Mouse (Mus musculus) limb, embryonic 14.5 days (tissue): ENCODE data around the gene Gm20388. TPM values are rescaled to one million over a fixed set of nuclear protein-coding genes. Genes with fewer than 3 reads are reported as not detected.

Experiments used
- ATAC-seq: fragments of 200-750 bp; cut with Nextera tagmentation; 2 replicates; pipeline ENCODE4 v1.8.0; 2017; ENCODE audit warnings: low read depth, moderate number of reproducible peaks, moderate TSS enrichment; ENCODE audit not compliant: low FRiP score
- DNase-seq: peaks from one replicate; pipeline ENCODE4 v3.0.0-alpha.2; 2015; ENCODE audit warnings: low spot score
- H3K27ac ChIP-seq: fragments of 300-500 bp; sonication (generic); replicated peaks from 2 replicates; pipeline ENCODE4 v1.5.1; 2014; ENCODE audit warnings: low read depth, mild to moderate bottlenecking, low read length, moderate library complexity, mixed read lengths
- H3K27me3 ChIP-seq: fragments of 300-500 bp; sonication (generic); 2 replicates; pipeline ENCODE4 v1.6.1; 2014; ENCODE audit warnings: low read length, mixed read lengths; ENCODE audit not compliant: control insufficient read depth, insufficient read depth
- H3K36me3 ChIP-seq: fragments of 300-500 bp; sonication (generic); 2 replicates; pipeline ENCODE4 v1.6.1; 2014; ENCODE audit warnings: mild to moderate bottlenecking, low read length, moderate library complexity, mixed read lengths; ENCODE audit not compliant: control insufficient read depth, insufficient read depth
- H3K4me1 ChIP-seq: fragments of 300-500 bp; sonication (generic); 2 replicates; pipeline ENCODE4 v1.6.1; 2014; ENCODE audit warnings: antibody characterized with exemption, low read length, mixed read lengths; ENCODE audit not compliant: control insufficient read depth, insufficient read depth
- H3K4me2 ChIP-seq: fragments of 300-500 bp; sonication (generic); replicated peaks from 2 replicates; pipeline ENCODE4 v1.6.1; 2014; ENCODE audit warnings: low read depth, mild to moderate bottlenecking, low read length, moderate library complexity; ENCODE audit not compliant: severe bottlenecking
- H3K4me3 ChIP-seq: fragments of 300-500 bp; sonication (generic); replicated peaks from 2 replicates; pipeline ENCODE4 v1.5.1; 2014; ENCODE audit warnings: low read length
- H3K9ac ChIP-seq: fragments of 300-500 bp; sonication (generic); 2 replicates; pipeline ENCODE4 v1.6.1; 2014; ENCODE audit warnings: mild to moderate bottlenecking, low read depth, low read length, moderate library complexity; ENCODE audit not compliant: severe bottlenecking
- H3K9me3 ChIP-seq: fragments of 300-500 bp; sonication (generic); 2 replicates; pipeline ENCODE4 v1.6.1; 2016; ENCODE audit warnings: low read length; ENCODE audit not compliant: control insufficient read depth
- POLR2A ChIP-seq: fragments of 200-500 bp; IDR thresholded peaks from 2 replicates; pipeline ENCODE4 v1.8.0; 2012; ENCODE audit warnings: inconsistent platforms, mild to moderate bottlenecking, moderate library complexity, borderline replicate concordance; ENCODE audit not compliant: insufficient read depth, insufficient read length; ENCODE audit errors: extremely low read depth
- WGBS: fragments of 180-500 bp; shearing (Covaris S2); extraction: QIAGEN DNeasy Blood & Tissue Kit; methylation state at CpG from one replicate; pipeline ENCODE4 v1.1.7; 2014; 5-methylcytosine and 5-hydroxymethylcytosine counted together
- polyA plus RNA-seq, 2 experiments: library from polyadenylated mRNA; depleted of rRNA in 1 of 2; stranded (reverse) in 1 of 2; unstranded in 1 of 2; fragments of >200 nt; fragmentation: Nextera tagmentation in 1 of 2; extraction: Ambion mirVana in 1 of 2; gene quantifications; 2 replicates each; pipeline versions ENCODE4 v1.2.1 to v1.2.3; 2012 to 2014

Gm20388 gene
- polyA plus RNA-seq, 2 experiments = 1.9 to 49.9 TPM

DNA sequence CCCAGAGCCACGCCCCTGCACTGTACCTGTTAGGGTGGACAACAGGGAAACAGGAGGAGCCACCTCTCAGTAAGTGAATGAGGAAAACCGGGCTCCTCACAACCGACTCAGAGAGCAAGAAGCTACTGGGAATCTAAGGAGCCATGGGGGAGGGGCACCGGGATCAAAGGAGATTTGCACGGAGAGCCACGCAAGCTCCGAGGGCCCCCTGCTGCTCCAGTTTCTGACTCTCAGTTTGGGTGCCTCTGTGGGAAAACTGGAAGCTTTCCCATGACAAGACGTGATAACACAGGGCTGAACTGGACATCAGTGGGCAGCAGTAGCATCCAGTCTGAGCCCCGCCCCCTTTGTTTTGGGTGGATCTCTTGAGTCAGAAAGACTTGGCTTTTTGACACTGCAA is 1489.9 kb downstream of the Gm20388 start:
- ATAC-seq (no peak), DNase-seq (no peak)
- peaks cover 20% of the 10 kb centered on the region for H3K4me1 ChIP-seq
- peaks cover 20% of the 10 kb centered on the region; the same call in 1 of the 2 replicates for H3K27me3 ChIP-seq
- no peaks in the 10 kb centered on the region for H3K9me3 ChIP-seq
- no peak overlapping the region for H3K4me3 ChIP-seq
- no peaks in the 10 kb centered on the region for H3K36me3 ChIP-seq
- H3K27ac ChIP-seq = no peak overlapping the region
- 28% methylated on average over 9 of the region's 9 CpGs for WGBS
- no peak for TF ChIP-seq POLR2A
- H3K9ac ChIP-seq = no peak overlapping the region
- H3K4me2 ChIP-seq = no peak overlapping the region

DNA sequence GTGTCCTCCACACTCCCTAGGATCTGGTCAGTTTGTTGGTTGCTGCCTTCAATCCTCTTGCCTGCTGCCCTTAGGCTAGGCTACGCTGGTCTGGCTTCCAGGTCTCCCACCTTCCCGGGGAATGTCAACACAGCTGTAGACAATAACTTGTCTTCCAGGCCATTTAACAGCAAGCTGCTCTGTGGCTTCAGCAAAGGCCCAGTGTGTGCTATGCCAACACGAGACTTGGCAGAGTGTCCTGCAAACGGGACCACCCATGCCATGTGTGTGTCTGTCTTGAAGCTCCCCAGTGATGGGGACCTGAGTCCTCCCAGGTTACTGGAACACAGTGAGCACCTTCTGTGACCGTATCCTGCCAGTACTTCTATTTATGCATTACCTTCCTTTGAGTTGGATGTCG is 1493.2 kb downstream of the Gm20388 start:
- H3K9me3 ChIP-seq = no peaks in the 10 kb centered on the region
- no peak for DNase-seq
- H3K36me3 ChIP-seq = no peaks in the 10 kb centered on the region
- no peaks in the 10 kb centered on the region for H3K4me1 ChIP-seq
- TF ChIP-seq POLR2A = no peak
- no peaks in the 10 kb centered on the region for H3K27me3 ChIP-seq
- no peak overlapping the region for H3K4me3 ChIP-seq
- ATAC-seq = no peak
- WGBS = 82% methylated on average over 6 of the region's 6 CpGs
- H3K9ac ChIP-seq = no peak overlapping the region
- no peak overlapping the region for H3K4me2 ChIP-seq
- H3K27ac ChIP-seq = no peak overlapping the region

DNA sequence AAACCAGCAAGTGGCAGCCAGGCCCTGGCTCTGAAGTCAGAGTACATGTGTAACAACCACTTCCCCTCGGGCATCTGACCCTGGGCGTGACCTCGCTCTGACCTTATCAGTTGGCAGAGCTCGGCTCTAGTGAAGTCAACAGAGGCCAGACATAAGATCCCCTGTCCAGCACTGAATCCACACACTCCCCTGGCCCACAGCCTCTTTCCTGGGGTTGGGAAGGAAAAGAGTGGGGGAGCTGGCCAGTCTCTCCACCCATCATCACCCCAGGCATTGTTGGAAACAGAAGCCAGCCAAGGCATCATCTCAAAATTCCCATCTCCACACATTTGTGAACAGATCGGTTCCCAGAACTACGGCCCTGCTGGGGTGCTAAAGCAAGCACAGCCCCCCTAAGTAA is 1507.4 kb downstream of the Gm20388 start:
- DNase-seq (no peak), ATAC-seq (no peak)
- Histone ChIP-seq H3K4me3 (no peak overlapping the region), H3K27me3 (no peaks in the 10 kb centered on the region), H3K4me2 (no peak overlapping the region), H3K36me3 (no peaks in the 10 kb centered on the region), H3K4me1 (peaks cover 5% of the 10 kb centered on the region; the same call in 1 of the 2 replicates), H3K9ac (no peak overlapping the region), H3K9me3 (no peaks in the 10 kb centered on the region), H3K27ac (no peak overlapping the region)
- 39% methylated on average over 6 of the region's 6 CpGs for WGBS
- TF ChIP-seq POLR2A = no peak

DNA sequence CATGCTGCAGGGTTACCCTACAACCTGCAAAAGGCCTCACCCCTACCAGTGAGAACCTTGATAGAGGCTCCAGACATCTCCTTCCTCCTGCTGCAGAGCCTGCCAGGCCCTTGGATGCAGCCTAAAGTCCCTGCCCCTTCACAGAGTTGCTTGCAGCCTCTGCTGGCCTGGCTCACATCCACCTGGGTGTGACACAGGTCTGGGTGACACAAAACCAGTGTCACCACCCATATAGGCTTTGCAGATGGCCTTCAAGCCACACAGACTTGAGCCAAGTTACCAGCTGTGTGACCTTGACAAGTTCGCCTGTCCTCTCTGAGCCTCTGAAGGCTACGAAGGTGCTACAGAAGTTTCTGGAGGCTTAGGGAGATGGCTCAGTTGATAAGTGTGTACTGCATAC is 1508.9 kb downstream of the Gm20388 start:
- 78% methylated on average over 2 of the region's 2 CpGs for WGBS
- Histone ChIP-seq H3K9ac (no peak overlapping the region), H3K27me3 (no peaks in the 10 kb centered on the region), H3K27ac (no peak overlapping the region), H3K4me2 (no peak overlapping the region), H3K9me3 (no peaks in the 10 kb centered on the region), H3K4me3 (no peak overlapping the region), H3K36me3 (no peaks in the 10 kb centered on the region), H3K4me1 (peaks cover 8% of the 10 kb centered on the region; the same call in 1 of the 2 replicates)
- ATAC-seq (no peak), DNase-seq (no peak)
- no peak for TF ChIP-seq POLR2A

DNA sequence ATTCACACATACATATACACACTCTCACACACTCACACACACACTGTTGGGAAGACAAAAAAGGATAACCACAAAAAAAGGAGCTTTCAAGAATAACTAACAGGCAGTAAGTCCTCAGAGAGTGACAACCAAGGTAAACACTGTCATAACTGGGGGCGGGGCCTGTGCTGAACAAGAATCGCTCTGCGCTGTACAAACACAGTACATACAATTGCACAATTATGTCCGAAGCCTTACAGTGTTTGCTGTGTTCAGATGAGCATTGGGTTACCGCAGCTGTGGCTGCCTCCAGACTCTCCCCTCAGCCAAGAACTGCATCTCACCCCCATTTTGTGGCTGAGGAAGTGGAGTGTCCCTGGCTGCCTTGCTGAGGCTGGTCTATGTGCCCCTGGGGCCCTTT is 1510.4 kb downstream of the Gm20388 start:
- Histone ChIP-seq H3K9ac (no peak overlapping the region), H3K27me3 (no peaks in the 10 kb centered on the region), H3K27ac (0 out of 2 replicates have a peak overlapping the region, but pooled peaks have one; percentile 26), H3K4me2 (no peak overlapping the region), H3K4me3 (no peak overlapping the region), H3K36me3 (no peaks in the 10 kb centered on the region), H3K4me1 (peaks cover 8% of the 10 kb centered on the region; the same call in 1 of the 2 replicates), H3K9me3 (no peaks in the 10 kb centered on the region)
- DNase-seq (no peak), ATAC-seq (0 out of 2 replicates have a peak, but pooled peaks have one; percentile 47)
- 79% methylated on average over 5 of the region's 5 CpGs for WGBS
- no peak for TF ChIP-seq POLR2A

DNA sequence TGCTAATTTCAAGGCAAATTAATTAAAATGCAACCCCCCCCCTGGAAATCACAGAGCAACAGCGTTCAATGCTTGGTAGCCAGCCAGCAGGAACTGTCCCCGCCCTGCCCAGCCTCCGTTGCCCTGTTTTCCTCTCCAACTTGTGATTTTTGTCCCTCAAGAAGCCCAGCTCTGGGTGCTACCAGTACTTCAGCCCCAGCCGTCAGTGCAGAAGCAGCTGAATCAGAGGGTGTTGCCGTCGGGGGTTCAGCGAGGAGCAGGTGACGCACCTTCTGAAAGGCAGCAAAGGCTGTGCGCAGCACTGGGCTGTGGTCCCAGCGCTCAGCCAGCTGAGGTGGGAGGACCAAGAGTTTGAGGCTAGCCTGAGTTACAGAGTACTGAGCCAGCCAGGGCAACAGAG is 1513.4 kb downstream of the Gm20388 start:
- Histone ChIP-seq H3K27ac (no peak overlapping the region), H3K36me3 (no peaks in the 10 kb centered on the region), H3K27me3 (no peaks in the 10 kb centered on the region), H3K4me2 (no peak overlapping the region), H3K9me3 (no peaks in the 10 kb centered on the region), H3K9ac (no peak overlapping the region), H3K4me3 (no peak overlapping the region), H3K4me1 (peaks cover 8% of the 10 kb centered on the region; the same call in 1 of the 2 replicates)
- no peak for TF ChIP-seq POLR2A
- ATAC-seq (no peak), DNase-seq (no peak)
- 90% methylated on average over 10 of the region's 10 CpGs for WGBS
